Mouse (Mus musculus) neural tube, embryonic 14.5 days (tissue): Measurements from ENCODE around the gene Ywhab. TPM values are rescaled to one million over a fixed set of nuclear protein-coding genes. Genes with fewer than 3 reads are reported as not detected.

Experiments
- ATAC-seq: fragments of 200-750 bp; cut with Nextera tagmentation; 2 replicates; pipeline ENCODE4 v1.8.0; 2017; ENCODE audit warnings: low read depth, mild to moderate bottlenecking, moderate TSS enrichment, moderate library complexity
- H3K27ac ChIP-seq: fragments of 300-500 bp; sonication (generic); 2 replicates; pipeline ENCODE4 v1.5.1; 2014; ENCODE audit warnings: low read depth, mild to moderate bottlenecking, control low read depth, low read length, moderate library complexity, mixed read lengths
- H3K27me3 ChIP-seq: fragments of 300-500 bp; sonication (generic); 2 replicates; pipeline ENCODE4 v1.6.1; 2014; ENCODE audit warnings: low read length; ENCODE audit not compliant: control insufficient read depth, insufficient read depth
- H3K36me3 ChIP-seq: fragments of 300-500 bp; sonication (generic); 2 replicates; pipeline ENCODE4 v1.6.1; 2014; ENCODE audit warnings: low read length, mixed read lengths; ENCODE audit not compliant: control insufficient read depth, insufficient read depth
- H3K4me1 ChIP-seq: fragments of 300-500 bp; sonication (generic); 2 replicates; pipeline ENCODE4 v1.6.1; 2014; ENCODE audit warnings: low read length; ENCODE audit not compliant: control insufficient read depth, insufficient read depth
- H3K4me2 ChIP-seq: fragments of 300-500 bp; sonication (generic); 2 replicates; pipeline ENCODE4 v1.6.1; 2014; ENCODE audit warnings: mild to moderate bottlenecking, low read depth, low read length, control low read depth
- H3K4me3 ChIP-seq: fragments of 300-500 bp; sonication (generic); 2 replicates; pipeline ENCODE4 v1.5.1; 2014; ENCODE audit warnings: low read depth, low read length, control low read depth, mixed read lengths
- H3K9ac ChIP-seq: fragments of 300-500 bp; sonication (generic); replicated peaks from 2 replicates; pipeline ENCODE4 v1.6.1; 2014; ENCODE audit warnings: low read depth, mild to moderate bottlenecking, control low read depth, low read length, mixed read lengths
- H3K9me3 ChIP-seq: fragments of 300-500 bp; sonication (generic); 2 replicates; pipeline ENCODE4 v1.6.1; 2016; ENCODE audit warnings: low read length; ENCODE audit not compliant: control insufficient read depth
- WGBS: fragments of 180-500 bp; shearing (Covaris S2); extraction: QIAGEN DNeasy Blood & Tissue Kit; methylation state at CpG from one replicate; pipeline ENCODE4 v1.1.7; 2014; 5-methylcytosine and 5-hydroxymethylcytosine counted together
- polyA plus RNA-seq: library from polyadenylated mRNA; unstranded; fragments of >200 nt; fragmentation: Nextera tagmentation; extraction: Ambion mirVana; gene quantifications from 2 replicates; pipeline ENCODE4 v1.2.1, GENCODE M21; 2014

Gene Ywhab
- polyA plus RNA-seq, 1 experiment from 2014 or later: 466 TPM

DNA sequence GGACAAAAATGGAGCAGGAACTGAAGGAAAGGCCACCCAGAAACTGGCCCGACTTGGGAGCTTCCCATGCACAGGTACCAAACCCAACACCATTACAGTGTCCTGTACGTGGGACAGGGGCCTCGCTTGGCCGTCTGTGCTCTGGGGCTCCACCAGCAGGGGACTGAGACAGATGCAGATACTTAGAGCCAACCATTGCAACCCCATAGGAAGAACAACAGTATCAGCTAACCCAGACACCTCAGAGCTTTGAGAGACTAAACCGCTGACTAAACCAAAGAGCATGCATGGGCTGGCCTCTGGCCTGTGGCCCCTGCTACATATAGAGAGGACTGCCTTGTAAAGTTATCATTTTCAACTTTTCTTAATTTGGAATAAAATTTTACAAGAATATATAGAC, 9.7 kb downstream of the Ywhab start:
- 85% methylated on average over 5 of the region's 5 CpGs for WGBS
- Histone ChIP-seq H3K4me2 (no peak overlapping the region), H3K4me3 (no peak overlapping the region), H3K9ac (no peak overlapping the region), H3K9me3 (no peaks in the 10 kb centered on the region), H3K27ac (no peak overlapping the region), H3K36me3 (no peaks in the 10 kb centered on the region), H3K27me3 (no peaks in the 10 kb centered on the region), H3K4me1 (no peaks in the 10 kb centered on the region)
- ATAC-seq: no peak

DNA sequence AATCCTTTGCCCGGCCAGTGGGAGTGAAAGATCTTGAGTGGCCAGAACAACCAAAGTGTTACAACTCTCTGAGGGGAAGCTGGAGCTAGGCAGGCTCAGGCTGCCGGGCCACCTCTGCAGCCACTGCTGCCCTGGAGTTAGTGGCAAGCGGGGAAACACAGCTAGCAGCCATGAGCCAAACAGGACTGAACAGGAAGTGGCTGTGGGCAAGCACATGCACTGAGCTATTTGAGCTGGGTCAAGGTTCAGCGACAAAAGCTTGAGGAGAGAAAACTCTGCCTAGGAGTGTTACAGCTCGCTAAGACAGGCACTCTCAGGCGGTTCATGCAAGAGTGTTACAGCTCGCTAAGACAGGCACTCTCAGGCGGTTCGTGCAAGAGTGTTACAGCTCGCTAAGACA, 12.2 kb downstream of the Ywhab start:
- ATAC-seq: no peak

DNA sequence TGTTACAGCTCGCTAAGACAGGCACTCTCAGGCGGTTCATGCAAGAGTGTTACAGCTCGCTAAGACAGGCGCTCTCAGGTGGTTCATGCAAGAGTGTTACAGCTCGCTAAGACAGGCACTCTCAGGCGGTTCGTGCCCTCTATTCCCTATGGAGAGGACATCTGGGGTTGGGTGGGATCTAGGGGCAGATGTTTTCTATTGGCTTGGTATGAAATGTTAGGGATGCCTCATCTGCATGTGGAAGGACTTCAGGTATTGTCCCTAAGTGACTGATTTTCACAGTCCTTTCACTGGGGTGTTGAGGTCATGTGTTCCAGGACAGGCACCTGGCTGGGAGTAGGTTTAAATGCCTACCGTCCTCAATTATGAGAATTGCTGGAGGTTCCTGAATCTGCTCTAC, 12.8 kb downstream of the Ywhab start:
- Histone ChIP-seq H3K27me3 (no peaks in the 10 kb centered on the region), H3K4me2 (no peak overlapping the region), H3K9ac (no peak overlapping the region), H3K36me3 (peaks cover 5% of the 10 kb centered on the region; the same call in 1 of the 2 replicates), H3K4me1 (no peaks in the 10 kb centered on the region), H3K27ac (no peak overlapping the region), H3K4me3 (no peak overlapping the region), H3K9me3 (no peaks in the 10 kb centered on the region)
- whole genome bisulfite sequencing: 81% methylated on average over 8 of the region's 8 CpGs
- no peak for ATAC-seq

More for the DNA sequence above, 12.2 kb downstream of the Ywhab start:
- 79% methylated on average over 10 of the region's 10 CpGs for WGBS
- no peak overlapping the region for H3K4me3 ChIP-seq
- no peak overlapping the region for H3K9ac ChIP-seq
- H3K36me3 ChIP-seq: no peaks in the 10 kb centered on the region
- H3K4me1 ChIP-seq: no peaks in the 10 kb centered on the region
- no peaks in the 10 kb centered on the region for H3K27me3 ChIP-seq
- no peak overlapping the region for H3K27ac ChIP-seq
- H3K4me2 ChIP-seq: no peak overlapping the region
- H3K9me3 ChIP-seq: no peaks in the 10 kb centered on the region

DNA sequence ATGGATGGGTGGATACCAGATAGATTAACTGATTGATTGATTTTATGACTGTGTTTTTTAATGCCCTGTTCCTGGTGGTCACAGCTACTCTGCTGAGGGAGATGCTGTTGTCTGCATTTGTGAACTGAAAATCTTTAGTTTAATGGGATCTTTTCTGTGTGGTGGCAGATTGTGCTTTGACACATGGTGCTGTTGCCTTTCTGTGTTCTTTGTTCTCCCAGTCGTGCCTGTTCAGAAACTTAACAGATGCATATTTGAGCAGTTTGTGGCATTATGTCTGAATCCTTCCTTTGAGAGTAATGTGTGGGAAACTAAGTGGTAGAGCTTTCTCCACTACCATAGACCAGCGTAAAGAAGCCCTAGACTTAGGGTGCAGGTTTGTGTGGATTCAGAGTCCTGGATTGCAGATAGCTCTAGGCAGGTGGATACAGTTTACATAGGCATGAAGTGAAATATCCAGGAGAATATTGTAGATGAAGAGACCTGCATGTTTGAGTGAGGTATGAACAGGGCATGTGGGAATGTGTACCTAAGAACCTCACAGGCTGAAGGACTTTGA, 13.3 kb downstream of the Ywhab start:
- no peaks in the 10 kb centered on the region for H3K9me3 ChIP-seq
- WGBS: 60% methylated on average over 2 of the region's 2 CpGs
- no peak overlapping the region for H3K4me2 ChIP-seq
- ATAC-seq: no peak
- no peak overlapping the region for H3K27ac ChIP-seq
- peaks cover 9% of the 10 kb centered on the region; the same call in 1 of the 2 replicates for H3K36me3 ChIP-seq
- H3K9ac ChIP-seq: no peak overlapping the region
- no peak overlapping the region for H3K4me3 ChIP-seq
- H3K27me3 ChIP-seq: no peaks in the 10 kb centered on the region
- no peaks in the 10 kb centered on the region for H3K4me1 ChIP-seq

DNA sequence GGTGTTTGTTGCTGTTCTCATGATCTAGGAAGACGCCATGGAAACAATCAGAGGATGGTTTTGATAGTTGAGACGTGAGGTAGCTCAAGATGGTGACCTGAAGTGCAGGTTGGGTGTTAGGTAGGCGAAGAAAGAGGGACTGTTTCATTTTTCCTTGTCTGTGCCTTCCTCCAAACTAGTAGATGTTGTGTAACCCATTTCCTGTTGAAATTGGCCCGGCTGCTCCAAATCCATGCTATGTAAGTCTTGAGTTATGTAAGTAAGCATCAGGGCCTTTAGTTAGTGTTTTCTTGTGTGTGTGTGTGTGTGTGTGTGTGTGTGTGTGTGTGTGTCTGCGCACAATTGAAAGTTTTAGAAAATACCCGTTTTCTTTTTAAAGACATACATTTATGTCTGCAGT, 14.5 kb downstream of the Ywhab start:
- Histone ChIP-seq H3K4me3 (no peak overlapping the region), H3K27ac (no peak overlapping the region), H3K27me3 (no peaks in the 10 kb centered on the region), H3K36me3 (peaks cover 10% of the 10 kb centered on the region; the same call in 1 of the 2 replicates), H3K4me1 (no peaks in the 10 kb centered on the region), H3K9me3 (no peaks in the 10 kb centered on the region), H3K9ac (no peak overlapping the region), H3K4me2 (no peak overlapping the region)
- 95% methylated on average over 6 of the region's 6 CpGs for WGBS
- ATAC-seq: no peak

DNA sequence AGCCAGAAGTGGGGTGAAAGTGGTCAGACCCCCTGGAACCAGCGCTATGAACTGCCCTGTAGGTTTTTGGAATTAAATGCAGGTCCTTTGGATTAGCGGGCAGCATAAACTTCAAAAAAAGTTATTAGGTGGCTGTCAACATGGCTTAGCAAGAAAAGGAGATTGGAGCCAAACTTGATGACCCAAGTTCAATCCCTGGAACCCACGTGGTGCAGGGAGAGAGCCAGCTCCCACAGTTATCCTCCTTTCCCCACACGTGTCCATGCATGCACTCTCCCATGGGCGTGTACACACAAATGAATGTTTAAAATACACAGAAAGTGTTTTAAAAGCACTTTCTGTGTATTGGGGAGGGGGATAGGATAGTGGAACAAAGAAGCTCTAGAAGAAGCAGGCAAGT, 15.7 kb downstream of the Ywhab start:
- no peak for ATAC-seq
- H3K4me3 ChIP-seq: no peak overlapping the region
- WGBS: 89% methylated on average over 5 of the region's 5 CpGs
- H3K9me3 ChIP-seq: no peaks in the 10 kb centered on the region
- no peaks in the 10 kb centered on the region for H3K4me1 ChIP-seq
- peaks cover 23% of the 10 kb centered on the region; the same call in 1 of the 2 replicates for H3K36me3 ChIP-seq
- H3K27ac ChIP-seq: no peak overlapping the region
- no peak overlapping the region for H3K9ac ChIP-seq
- H3K27me3 ChIP-seq: no peaks in the 10 kb centered on the region
- no peak overlapping the region for H3K4me2 ChIP-seq

DNA sequence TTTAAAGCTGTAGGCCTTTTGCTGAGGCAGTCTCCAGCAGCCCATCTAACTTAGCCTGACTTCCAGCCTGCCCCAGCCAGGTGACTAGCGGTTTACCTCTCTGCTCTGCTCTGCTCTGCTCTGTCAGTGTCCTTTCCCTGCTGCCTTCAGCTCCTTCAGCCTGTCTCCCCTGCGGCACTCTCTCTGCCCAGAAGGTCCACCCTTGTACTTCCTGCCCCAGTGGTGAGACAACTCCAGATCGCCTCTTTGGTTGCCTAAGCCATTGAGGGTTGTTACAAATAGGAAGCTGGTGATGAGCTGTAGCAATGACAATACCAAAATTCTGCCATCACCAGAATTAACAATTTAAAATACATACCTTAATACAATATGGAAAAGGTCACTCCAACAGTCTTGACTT, 16.2 kb downstream of the Ywhab start:
- Histone ChIP-seq H3K4me1 (no peaks in the 10 kb centered on the region), H3K9ac (no peak overlapping the region), H3K4me3 (no peak overlapping the region), H3K36me3 (peaks cover 27% of the 10 kb centered on the region; the same call in 1 of the 2 replicates), H3K4me2 (no peak overlapping the region), H3K27me3 (no peaks in the 10 kb centered on the region), H3K27ac (no peak overlapping the region), H3K9me3 (no peaks in the 10 kb centered on the region)
- ATAC-seq: no peak
- WGBS: 94% methylated on average over 3 of the region's 3 CpGs

DNA sequence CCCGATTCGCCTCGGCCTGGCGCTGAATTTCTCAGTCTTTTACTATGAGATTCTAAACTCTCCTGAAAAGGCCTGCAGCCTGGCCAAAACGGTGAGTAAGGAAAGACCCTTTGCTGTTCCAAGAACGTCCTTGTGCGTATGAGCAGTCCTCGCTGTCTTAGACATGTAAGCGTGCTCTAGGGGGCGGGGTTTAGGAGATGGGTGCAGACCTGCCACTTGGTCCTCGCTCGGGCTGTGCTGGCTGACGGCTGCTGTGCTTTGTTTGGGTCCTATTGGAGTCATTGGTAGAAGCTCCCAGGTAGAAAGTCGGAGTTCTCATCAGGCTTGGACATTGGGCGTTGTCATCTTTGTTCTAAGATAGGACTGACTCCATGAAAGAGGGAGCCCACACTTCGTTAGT, 20.5 kb downstream of the Ywhab start:
- Histone ChIP-seq H3K4me3 (no peak overlapping the region), H3K27ac (no peak overlapping the region), H3K9me3 (no peaks in the 10 kb centered on the region), H3K9ac (no peak overlapping the region), H3K27me3 (no peaks in the 10 kb centered on the region), H3K4me1 (no peaks in the 10 kb centered on the region), H3K36me3 (peaks cover 56% of the 10 kb centered on the region), H3K4me2 (no peak overlapping the region)
- WGBS: 90% methylated on average over 16 of the region's 16 CpGs
- ATAC-seq: no peak

DNA sequence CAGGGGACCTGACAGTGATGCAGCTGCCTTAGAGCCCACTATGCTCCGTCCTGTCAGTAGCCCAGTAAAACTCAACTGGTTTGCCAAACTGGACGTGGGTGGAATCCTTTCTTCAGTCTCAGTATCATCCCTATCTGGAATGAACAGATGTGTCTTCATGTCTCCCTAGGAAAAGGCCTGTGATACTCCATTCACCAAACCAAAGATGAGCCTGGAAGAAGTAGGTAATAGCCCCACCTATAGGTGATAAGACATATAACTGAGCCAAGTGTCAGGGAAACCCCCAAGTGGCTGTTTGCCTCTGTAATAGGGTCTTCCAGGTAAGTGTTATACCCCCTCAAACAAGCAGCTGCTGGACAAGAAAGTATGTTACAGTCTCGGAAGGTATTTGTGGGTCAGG, 24.1 kb downstream of the Ywhab start:
- H3K9me3 ChIP-seq: no peaks in the 10 kb centered on the region
- peaks cover 47% of the 10 kb centered on the region for H3K36me3 ChIP-seq
- H3K4me3 ChIP-seq: no peak overlapping the region
- H3K27me3 ChIP-seq: no peaks in the 10 kb centered on the region
- no peak overlapping the region for H3K9ac ChIP-seq
- 91% methylated on average over 3 of the region's 3 CpGs for WGBS
- no peak overlapping the region for H3K4me2 ChIP-seq
- H3K27ac ChIP-seq: no peak overlapping the region
- no peaks in the 10 kb centered on the region for H3K4me1 ChIP-seq
- no peak for ATAC-seq
